Mouse (Mus musculus): ENCODE measurements at regions not wholly inside any gene's neighbourhood (a gene's known extent, or its start where the extent isn't known, plus 50 kb on each side); places are given as distances from the start of the nearest gene placed in this dataset.

- TF ChIP-seq CTCF (IDR thresholded peaks at IDR 0.05) (no peak), EP300 (IDR thresholded peaks at IDR 0.05) (no peak)
These were observed 121.9 kb upstream of the Agap1 start for GRCm38 (mm10) chr1:89332676-89333075.

All from lung, postnatal 0 days (tissue).